Mouse (Mus musculus) thymus, postnatal 10 days (tissue): ENCODE measurements around the gene Gfod1.

Experiments
- DNase-seq, 2 experiments: peaks; one replicate each; pipeline ENCODE4 v3.0.0; 2021; ENCODE audit warnings: low spot score in 2 of 2

The Gfod1 gene

DNA sequence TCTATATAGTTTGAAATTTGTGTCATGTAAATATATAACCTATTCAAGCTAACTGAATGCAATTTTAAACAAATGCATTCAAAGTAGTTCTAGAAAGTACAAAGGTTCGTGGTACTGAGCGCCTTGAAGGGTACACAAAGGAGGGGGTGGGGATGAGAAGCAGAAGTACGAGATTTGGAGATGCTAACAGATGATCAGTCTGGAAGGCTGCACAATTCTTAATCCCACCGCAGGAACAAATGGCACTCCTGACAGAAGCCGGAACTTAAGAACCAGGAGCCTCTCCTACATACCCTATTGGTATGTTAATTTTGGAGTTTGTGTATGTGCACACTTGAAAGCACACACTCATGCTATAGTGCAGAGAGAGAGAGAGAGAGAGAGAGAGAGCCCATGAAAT lies 4.8 kb downstream of the Gfod1 start:
- no peak for DNase-seq

DNA sequence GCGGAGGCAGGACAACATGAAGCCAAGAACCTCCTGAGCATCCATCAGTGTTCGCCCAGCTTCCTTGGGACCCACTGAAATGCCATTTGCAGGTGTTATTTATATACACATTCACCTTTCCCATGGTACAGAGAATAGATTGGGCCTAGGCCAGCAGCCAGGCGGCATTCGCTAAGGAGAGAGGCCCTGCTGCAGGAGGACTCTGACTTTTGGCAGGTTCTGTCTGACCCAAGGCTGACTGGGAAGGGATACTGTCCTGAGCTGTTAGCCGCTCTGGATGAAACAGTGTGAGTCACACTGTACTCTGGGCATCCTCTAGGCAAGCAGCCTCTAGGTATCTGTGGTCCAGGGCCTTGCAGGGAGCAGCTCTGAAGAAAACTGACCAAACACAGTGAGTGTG lies 6.4 kb downstream of the Gfod1 start:
- DNase-seq, result no peak

DNA sequence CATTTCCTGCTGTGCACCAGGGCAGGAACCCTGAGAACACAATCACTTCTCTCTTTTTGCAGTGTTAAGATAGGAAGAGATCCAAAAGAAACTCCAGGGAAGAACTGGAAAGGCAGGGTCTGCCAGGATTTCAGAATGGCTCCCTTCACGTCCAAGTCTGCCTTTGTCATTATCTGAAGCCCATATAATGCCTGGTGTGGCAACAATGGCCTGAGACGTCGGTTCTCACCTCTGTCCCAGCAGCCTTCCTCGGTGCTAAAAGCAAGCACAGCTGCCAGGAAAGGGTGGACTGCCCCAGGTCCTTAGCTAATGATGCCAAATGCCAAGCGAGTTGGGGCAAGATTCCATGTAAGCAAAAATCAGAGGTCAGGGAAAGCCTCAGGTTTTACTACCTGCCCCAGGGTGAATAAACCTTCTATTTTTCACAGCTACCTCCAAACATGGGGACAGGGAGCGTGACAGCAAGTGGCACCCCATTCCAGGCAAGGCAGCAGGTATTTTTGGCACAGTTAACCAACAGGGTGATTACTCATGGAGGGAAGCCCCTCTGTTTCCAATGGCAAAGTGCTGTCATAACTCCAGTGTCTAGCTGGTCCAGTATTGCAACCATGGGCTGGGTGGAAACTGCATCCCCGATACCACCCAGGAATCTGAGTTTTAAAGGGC lies 7.7 kb downstream of the Gfod1 start:
- no peak for DNase-seq

DNA sequence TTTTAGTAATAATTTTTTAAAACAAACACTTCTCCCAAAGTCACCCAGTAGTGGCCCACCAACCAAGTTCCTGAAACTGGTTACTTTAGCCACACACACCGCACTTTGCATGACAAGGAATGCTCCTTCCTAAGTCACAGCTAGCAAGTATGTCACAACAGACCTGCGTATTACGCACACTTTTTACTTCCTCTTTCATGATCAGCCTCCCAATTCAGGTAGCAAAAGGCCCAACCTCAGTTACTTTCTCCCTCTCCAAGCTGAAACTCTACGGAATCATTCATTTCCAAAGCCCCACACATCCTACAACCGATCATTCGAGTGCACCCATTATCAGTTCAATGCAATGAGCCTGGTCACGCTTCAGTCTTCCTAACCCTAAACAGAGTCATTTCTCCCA lies 8.3 kb downstream of the Gfod1 start:
- no peak for DNase-seq

DNA sequence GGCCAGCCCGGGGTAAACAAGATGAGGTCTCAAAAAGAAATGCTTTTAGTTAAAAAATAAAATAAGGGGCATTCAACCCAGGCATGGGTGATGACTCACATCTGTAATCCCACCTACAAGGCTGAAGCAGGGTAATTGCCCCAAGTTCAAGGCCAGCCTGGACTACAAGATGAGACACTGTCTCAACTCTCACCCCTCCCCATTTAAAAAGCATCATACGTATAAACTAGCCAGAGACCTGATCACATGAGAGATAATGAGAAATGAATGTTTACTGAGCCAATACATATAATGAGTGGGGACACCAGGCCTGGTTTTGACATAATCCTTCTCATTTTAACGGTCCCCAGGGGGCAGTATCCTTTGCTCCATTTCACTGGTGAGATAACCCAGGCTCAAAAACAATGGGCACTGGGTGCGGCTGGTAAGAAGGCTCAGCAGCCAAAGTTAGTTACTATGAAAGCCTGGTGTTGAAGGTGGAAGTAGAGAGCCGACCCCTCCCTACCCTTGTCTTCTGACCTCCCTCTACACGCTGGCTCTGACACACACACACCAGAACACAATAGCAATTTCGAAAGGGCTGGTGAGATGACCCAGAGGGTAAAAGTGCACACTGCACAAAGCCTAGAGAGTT lies 8.9 kb downstream of the Gfod1 start:
- no peak for DNase-seq

DNA sequence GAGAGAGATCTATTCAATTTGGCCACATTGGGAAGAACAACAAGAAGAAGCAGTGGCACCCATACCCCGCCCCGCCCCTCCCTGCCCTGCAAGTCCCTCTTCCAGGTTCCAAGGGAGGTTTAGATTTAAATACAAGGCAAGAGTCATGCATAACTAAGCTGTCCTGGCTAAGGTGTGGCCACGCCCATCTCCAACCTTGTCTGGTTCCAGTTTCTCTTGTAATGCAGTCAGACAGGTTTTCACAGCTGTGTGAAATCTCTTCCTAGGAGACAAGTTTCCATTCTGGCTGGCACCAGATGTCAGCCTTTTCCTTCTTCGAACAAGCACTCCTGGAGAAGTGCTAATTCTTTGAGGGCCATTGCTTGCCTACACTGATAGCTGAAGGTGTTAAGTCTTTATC lies 11.1 kb downstream of the Gfod1 start:
- DNase-seq, result no peak

DNA sequence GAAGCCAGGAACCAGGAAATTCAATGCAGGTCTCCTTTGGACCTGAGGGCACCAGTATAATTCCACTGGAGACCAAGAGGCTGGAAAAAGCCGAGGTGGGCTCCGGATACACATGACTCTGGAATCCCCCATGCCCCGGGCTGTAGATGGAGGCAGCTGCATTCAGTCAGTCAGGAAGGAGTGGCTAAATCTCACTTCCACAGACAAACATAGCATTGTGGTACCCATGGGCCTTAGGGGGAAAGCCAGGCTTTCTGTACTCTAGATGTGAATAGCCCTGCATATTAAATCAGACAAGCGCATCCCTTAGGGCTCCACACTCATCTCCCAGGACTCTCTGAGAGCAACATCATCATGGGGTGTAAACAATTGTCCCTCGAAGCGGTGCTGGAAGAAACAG lies 14.9 kb downstream of the Gfod1 start:
- no peak for DNase-seq

DNA sequence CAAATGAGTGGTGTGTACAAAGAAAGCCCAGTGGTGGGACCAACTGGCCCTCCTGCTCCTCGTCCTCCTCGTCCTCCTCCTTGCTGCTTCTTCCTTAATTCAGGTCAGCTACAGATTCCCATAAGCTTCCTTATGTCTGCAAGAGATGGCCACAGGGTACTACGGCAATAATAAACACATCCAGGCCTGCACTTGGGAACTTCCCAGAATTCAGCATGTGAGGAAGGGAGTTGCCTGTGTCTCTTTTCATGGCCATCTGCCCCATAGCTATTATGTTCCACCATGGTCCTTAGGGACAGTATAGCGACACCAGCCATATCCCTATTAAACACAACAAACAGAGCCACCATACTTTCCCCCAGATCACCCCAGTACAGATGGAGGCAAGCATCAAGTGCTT lies 15.5 kb downstream of the Gfod1 start:
- DNase-seq, result no peak

DNA sequence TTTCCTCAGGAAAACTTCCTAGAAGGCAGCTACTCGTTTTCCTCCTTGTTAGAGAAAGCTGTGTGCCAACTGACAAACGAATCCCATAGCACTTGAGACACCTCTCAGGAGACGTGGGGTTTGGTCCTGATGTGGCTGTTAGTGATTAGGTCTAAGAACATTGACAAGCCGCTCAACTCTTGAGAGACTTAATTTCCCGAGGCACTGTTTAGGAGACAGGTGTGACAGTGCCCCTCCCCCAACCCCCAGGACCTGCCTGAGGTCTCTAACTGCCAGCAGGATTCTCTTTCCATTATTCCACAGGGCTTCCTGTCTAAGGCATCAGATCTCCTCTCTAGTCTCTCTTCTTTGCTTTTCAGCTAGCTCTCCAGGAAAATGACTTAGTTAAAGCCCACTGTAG lies 15.9 kb downstream of the Gfod1 start:
- DNase-seq, result no peak

DNA sequence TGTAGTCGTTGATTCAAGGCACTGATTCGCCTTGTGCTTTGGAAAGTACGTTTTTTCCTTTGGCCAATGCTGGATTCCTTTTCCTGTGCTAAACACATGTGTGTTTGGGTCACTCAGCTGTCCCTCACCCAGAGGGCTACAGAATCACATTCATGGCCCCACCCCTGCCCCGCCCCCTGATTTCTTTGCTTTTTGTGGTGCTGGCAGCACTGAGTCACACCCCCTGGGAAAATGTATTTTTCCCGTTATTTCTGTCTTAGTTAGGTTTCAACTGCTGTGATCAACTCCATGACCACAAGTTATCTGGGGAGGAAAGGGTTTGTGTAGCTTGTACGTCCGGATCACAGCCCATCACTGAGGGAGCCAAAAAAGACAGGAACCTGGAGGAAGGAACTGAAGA lies 17.1 kb downstream of the Gfod1 start:
- DNase-seq, result no peak

DNA sequence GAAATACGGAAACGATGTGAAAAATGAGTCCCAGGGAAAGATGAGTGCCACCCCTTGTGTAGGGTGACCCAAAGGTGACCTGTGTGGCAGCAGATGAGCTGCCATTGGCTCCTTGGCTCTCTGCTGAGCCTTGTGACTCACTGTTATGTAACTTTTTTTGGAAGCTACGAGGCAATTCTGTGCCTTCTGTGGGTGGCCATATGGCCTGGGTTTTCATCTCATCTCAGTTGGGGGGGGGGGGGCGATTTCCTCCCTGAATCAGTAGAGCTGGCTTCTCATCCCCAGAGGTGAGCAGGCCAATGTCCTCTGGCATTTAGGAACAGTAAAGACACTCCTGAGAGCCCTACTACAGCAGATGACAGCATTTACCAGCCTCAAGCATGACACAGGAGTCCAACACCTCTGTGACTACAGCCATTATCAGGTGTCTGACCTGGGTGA lies 19.2 kb downstream of the Gfod1 start:
- DNase-seq, result no peak

DNA sequence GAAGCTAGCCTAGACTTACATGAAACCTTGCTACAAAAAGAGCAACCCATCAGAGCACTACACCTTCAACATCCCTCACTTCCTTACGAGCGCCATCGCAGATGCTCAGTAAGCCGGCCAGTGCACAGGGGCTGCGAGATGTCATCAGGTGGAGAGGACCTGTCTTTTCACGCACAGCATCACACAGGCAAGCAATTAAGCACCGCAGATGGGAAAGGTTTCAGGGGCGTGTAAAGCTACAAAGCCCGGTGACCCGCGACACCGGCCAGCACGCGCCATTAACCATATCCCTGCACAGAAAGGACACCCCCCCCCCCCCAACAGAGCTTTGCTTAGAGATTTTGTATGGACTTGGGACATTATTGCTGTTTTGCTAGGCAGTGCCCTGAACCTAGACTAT lies 30.1 kb downstream of the Gfod1 start:
- no peak for DNase-seq

DNA sequence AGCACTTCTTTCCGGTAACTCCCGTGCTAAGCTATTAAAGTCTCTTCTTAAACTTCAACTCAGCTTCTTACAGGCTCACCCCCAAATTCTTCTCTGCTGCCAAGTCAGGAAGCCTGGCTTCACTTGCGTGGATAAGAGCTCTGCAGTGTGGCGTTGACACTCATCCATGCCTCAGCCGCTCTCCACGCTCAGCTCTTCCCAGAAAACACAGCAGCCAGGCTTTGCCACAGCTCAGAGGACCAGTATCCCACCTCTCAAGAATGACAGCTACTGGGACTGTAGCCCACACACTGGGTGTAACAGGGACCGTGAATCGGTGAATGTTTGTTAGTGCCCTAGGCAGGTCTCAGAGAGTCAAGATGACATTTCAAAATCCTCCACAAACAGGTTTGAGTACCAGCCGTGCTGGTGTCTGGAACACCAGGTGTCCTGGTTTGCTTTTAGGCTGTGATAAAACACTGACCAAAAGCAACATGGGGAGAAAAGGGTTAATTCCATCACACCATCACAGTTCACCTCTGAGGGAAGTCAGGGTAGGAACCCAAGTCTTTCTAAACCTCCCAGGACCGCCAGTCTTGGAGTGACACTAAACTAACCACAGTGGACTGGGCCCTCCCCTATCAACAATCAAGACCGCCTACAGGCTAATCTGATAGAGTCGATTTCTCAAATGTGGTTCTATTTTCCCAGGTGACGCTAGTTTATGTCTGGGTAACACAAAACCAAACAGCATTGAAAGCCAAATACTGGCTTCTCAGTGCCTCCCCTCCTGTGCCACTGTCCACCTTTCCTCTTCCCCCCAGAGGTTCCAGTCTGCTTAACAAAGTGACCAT lies 31.5 kb downstream of the Gfod1 start:
- no peak for DNase-seq

DNA sequence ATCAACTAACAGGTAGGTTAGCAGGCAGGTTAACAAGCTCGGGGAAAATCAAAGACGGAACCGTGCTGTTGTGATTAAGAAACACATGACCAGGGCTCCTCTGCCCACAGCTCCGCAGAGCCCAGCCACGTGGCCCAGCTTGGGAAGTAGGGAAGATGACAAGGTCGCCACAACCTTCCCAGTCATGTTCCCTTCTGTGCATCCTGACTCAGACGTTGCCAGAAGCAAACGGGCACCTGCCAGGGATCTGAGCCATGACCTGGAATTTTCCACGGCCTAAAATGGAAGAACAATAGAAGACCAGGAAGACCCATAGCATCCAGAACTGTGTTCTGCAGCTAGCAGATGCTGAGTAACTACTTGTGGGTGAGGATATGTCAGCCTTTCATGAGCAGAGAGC lies 32.5 kb downstream of the Gfod1 start:
- DNase-seq, result no peak

DNA sequence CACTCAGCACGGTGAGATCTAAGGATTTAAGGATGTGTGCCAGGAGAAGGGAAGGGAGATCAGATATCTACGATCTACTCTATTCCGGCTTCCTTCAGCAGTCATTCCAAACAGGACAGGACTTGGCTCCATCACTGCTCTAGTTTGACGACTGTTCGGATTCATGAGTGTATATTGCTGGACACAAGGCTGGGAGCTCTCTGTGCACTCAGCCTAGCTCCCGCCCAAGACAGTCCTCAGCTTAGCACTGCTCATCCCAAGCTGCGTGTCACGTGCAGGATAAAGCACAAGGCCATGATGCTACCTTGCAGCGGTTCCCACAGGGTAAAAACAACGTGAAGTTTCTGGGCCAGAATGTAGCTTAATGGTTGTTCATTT lies 33.8 kb downstream of the Gfod1 start:
- DNase-seq, result no peak

DNA sequence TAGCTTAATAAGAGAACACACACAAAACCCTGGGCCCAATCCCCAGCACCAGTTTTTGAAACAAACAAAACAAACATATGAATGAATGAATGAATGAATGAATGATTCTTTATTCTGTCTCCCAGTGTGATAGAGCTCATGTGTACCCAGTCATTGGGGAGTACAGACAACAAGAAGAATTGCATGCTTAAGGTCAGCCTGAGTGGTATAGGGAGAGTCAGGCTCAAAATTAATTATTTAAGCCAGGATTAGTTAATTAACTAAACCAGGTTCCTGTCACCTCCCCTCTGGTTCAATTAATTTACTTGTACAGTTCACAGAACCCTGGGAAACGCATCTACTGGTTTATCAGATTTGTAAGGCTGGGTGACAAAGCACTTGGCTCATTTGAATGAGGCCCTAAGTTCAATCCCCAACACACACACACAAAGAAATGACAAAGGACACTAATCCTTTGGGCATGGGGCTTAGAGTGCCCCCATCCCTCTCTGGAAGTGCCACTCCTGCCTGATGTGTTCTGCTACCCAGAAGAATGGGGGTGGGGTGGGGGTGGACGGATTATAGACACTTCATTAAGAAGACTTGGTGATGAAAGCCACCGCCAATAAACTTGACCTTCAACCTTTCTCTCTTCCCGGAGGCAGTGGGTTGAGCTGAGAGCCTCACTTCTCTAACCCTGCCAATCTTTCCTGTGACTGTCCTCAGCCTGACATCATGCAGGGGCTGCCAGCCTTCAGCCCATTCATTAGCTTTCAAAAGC lies 34.3 kb downstream of the Gfod1 start:
- DNase-seq, result no peak

DNA sequence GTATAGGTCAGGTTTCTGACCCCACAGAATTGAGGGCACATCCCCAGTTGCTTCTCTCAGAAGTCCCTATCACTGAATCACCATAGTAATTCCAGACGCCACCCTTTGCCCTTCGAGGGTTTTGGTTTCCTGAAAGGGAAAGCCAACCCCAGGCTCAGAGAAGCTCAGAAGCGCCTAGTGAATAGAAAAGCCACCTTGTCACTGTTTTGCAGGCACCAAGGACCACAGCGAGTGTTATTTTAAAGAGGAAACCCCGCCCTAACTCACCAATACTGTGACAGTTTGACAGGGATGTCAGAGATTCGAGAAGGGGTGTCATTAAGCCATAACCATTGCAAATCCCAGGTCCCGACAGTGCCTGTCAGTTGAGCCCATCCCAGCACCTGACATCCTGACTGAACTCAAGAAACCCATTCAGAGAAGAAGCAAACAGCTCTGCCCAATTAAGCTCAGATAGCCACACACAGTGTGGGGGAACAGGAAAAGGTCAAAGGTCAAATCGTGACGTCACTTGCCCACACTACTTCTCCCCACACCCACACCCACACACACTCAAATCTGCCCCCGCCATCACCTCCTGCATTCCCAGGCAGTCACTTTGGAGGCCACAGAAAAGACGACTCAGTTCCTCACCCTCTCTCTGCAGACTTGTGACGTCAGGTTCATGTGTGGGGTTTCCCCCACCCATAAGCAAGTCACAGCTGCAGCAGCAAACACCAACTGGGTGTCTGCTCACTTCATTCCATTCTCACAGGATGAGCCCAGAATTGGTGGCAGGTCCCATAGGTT lies 35.2 kb downstream of the Gfod1 start:
- peak; percentile 48 to 59 for DNase-seq

DNA sequence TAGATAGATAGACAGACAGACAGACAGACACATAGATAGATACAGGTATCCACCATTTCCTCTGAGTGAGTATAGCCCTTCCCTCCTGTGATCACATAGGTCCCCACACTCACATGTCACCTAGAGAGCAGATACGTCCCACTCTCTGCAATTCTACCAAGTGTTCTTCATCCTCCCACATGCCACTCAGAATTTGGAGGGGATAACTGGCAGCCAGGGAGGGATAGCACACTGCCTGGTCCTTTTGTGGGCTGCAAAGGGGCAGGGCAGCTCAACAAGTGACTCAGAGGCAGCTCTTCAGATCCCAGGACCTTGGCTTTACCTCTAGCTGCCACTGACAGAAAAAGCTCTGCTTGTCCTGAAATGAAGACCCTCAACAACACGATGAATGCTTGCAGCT lies 36.1 kb downstream of the Gfod1 start:
- DNase-seq, result no peak

DNA sequence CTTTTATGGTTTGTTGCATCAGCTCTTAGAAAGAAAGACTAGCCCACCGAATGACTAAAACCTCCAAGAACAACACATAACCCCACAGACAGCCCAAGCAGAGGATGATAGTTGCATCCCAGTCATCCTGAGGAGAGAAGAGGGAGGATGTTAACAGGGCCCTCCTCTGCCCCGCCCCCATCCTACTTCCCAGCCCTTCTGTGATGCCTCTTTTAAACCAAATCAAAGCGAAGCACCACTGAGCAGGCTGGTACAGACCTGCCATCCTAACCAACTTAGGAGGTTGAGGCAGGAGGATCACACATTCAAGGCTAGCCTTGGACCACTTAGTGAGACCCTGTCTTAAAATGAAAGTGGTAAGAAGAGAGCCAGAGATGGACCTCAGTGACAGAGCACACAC lies 36.8 kb downstream of the Gfod1 start:
- DNase-seq, result no peak

DNA sequence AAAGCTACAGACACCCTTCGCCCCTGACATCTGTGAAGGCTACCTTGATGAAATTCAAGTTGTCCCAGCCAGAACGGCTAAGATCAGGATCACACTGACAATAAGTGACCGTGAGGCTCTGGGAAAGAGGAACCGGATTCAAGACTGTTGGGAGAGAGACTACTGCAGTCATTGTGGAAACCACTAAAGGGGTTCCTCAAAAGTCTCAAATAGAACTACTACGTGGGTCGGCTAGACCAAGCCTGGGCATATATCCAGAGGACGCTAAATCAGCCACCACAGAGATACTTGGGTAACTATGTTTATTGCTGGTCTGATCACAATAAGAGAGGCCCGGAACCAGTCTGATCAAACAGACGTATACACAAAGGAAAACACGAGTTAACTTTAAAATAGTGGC lies 37.6 kb downstream of the Gfod1 start:
- DNase-seq, result no peak

DNA sequence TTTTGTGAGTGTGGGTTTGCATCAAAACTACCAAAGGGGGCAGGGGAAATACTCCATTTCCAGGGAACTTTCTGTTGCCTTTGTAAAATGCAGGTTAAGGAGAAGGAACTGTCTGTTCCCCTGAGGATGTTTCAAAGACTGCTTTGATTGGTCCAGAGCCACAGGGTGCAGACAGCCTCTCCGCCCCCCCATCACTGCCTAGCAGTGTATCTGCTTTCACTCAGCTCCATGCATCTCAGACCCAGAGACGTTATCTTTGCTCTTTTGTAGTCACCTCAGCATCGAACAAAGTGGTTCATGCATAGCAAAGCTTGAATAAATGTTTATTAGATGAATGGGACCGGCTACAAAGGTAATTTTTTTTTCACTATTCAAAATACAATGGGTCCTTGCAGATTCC lies 38.9 kb downstream of the Gfod1 start:
- no peak for DNase-seq

DNA sequence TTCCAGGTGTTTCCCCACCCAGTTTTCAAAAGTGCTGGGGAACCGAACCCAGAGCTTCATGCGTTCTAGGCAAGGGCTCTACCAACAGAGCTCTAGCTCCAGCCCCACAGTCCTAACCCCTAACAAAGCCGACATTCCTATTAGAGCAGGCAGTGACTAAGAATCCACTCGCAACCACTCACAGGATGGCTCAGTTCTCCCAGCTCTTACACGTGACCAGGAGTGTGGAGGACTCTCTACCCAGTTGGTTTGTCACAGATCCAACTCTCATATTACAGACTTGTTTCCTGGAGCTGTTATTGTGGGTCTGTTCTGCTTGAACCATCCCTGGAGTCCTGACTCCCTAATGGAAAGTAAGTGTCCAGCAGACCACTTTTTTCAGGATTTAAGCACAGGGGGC lies 40.3 kb downstream of the Gfod1 start:
- DNase-seq, result no peak
